Mouse (Mus musculus) ES-E14 (cell line): Measurements from ENCODE around the gene Acbd7. TPM values are rescaled to one million over a fixed set of nuclear protein-coding genes. Genes with fewer than 3 reads are reported as not detected.

Experiments used
- DNase-seq: peaks from one replicate; pipeline ENCODE4 v3.0.0-alpha.2; 2013; ENCODE audit warnings: low read depth, low spot score
- H3K27ac ChIP-seq: 2 replicates; pipeline ENCODE4 v1.5.1; 2012; ENCODE audit warnings: low read depth, mild to moderate bottlenecking, low read length, moderate library complexity, mixed read lengths; ENCODE audit not compliant: poor library complexity, insufficient read depth, severe bottlenecking
- H3K36me3 ChIP-seq: 2 replicates; pipeline ENCODE4 v1.6.1; 2012; ENCODE audit warnings: mild to moderate bottlenecking, low read length, moderate library complexity, mixed read lengths; ENCODE audit not compliant: control insufficient read depth, poor library complexity, insufficient read depth, severe bottlenecking
- H3K4me1 ChIP-seq, 2 experiments: fragments of 150-350 bp in 1 of 2; sonication (generic) in 1 of 2; 2 replicates each; pipeline ENCODE4 v1.6.1; 2012; ENCODE audit warnings: low read length in 2 of 2, mild to moderate bottlenecking in 1 of 2, mixed read lengths in 1 of 2; ENCODE audit not compliant: control insufficient read depth in 2 of 2, insufficient read depth in 2 of 2, poor library complexity in 1 of 2
- H3K4me3 ChIP-seq, 2 experiments: fragments of 150-350 bp in 1 of 2; sonication (generic) in 1 of 2; 2 replicates each; pipeline ENCODE4 v1.5.1; 2012; ENCODE audit warnings: low read length in 2 of 2, low read depth in 1 of 2, mild to moderate bottlenecking in 1 of 2, mixed read lengths in 1 of 2; ENCODE audit not compliant: insufficient read depth in 1 of 2, poor library complexity in 1 of 2, severe bottlenecking in 1 of 2
- H3K9ac ChIP-seq: 2 replicates; pipeline ENCODE4 v1.6.1; 2012; ENCODE audit warnings: low read depth, mild to moderate bottlenecking, low read length, mixed read lengths; ENCODE audit not compliant: poor library complexity, insufficient read depth, severe bottlenecking
- H3K9me3 ChIP-seq: fragments of 150-350 bp; sonication (generic); 2 replicates; pipeline ENCODE4 v1.6.1; 2012; ENCODE audit warnings: low read depth, mild to moderate bottlenecking, low read length; ENCODE audit not compliant: control insufficient read depth, insufficient read depth
- CHD2 ChIP-seq: IDR thresholded peaks from 2 replicates; pipeline ENCODE4 v1.6.1; 2014; ENCODE audit warnings: mild to moderate bottlenecking, low read depth, low read length, inconsistent platforms
- HCFC1 ChIP-seq: IDR thresholded peaks from 2 replicates; pipeline ENCODE4 v1.6.1; 2012; ENCODE audit warnings: low read length, inconsistent platforms, borderline replicate concordance; ENCODE audit not compliant: insufficient read depth
- MAFK ChIP-seq: IDR thresholded peaks from 2 replicates; pipeline ENCODE4 v1.6.1; 2014; ENCODE audit warnings: mild to moderate bottlenecking, low read depth, low read length, inconsistent platforms; ENCODE audit not compliant: insufficient read depth
- ZC3H11A ChIP-seq: IDR thresholded peaks from 2 replicates; pipeline ENCODE4 v1.6.1; 2012; ENCODE audit warnings: low read depth, mild to moderate bottlenecking, inconsistent platforms, low read length, borderline replicate concordance
- ZNF384 ChIP-seq: IDR thresholded peaks from 2 replicates; pipeline ENCODE4 v1.6.1; 2012; ENCODE audit warnings: low read depth, low read length, inconsistent platforms
- in situ Hi-C, 2 experiments: fragments of 600-800 bp; cut with MboI; formaldehyde crosslinking; loops; one replicate each; pipeline ENCODE4 v1.15.1; 2025; ENCODE audit warnings: low sequenced_read_pairs in 2 of 2, inconsistent platforms in 1 of 2; ENCODE audit not compliant: unreplicated experiment in 2 of 2
- total RNA-seq: library from RNA; depleted of rRNA; stranded (reverse); fragments of 300-350 nt; gene quantifications from 2 replicates; pipeline ENCODE4 v1.2.3, GENCODE M21; 2012; rRNA removed

Gene Acbd7
- 2.5 and 3.7 TPM in 2 replicates for total RNA-seq

DNA sequence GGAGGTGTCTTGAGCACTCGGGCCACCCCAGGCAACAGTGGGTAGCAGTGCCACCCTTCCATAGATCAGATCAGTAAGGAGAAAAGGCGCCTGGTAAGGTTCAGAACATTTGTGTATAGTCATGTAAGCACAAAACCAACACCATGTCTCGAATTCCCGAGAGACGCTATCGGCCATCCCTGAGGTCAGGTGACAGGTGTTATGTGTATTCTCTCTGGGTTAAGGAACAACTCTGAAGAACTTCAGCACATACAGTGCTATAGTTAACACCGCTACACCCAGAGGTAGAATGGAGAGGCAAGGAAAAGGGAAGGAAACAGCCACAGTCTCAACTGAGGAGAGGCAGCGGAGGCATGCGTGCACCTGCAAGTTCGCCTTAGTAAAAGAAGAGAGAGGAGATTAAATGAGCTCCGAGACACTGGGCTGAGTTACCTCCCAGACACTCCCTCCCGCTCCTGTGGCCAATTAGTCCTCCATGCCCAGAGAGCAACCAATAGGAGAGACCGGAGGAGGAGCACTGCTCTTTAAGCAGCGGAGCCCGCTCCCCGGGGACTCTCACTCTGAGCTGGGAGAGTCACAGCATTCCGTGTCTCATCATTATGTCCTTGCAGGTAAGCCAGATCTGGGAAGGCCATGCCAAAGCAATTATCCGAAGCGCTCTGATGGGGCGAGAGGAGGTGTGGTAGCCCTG lies at the start of gene Acbd7:
Gene Acbd7, plus strand, starts transcription at position 558 of the 691 bp plus-strand sequence.
- in situ Hi-C loops: no loop called here
- peak within 1 kb of the TSS; percentile 54 to 70 for H3K4me3 ChIP-seq
- H3K36me3 ChIP-seq: 0 out of 2 replicates have a peak, but pooled peaks cover 2% of the 10 kb centered on the region
- H3K9me3 ChIP-seq: no peaks in the 10 kb centered on the region
- peak within 1 kb of the TSS; percentile 76 for H3K9ac ChIP-seq
- TF ChIP-seq CHD2 (no peak), ZC3H11A (no peak), HCFC1 (no peak), ZNF384 (no peak), MAFK (no peak)
- no peak within 1 kb of the TSS for H3K27ac ChIP-seq
- peak; percentile 74 for DNase-seq
- H3K4me1 ChIP-seq: peaks cover 0 to 6% of the 10 kb centered on the region in 2 experiments; a peak in 2 of 4 replicates

DNA sequence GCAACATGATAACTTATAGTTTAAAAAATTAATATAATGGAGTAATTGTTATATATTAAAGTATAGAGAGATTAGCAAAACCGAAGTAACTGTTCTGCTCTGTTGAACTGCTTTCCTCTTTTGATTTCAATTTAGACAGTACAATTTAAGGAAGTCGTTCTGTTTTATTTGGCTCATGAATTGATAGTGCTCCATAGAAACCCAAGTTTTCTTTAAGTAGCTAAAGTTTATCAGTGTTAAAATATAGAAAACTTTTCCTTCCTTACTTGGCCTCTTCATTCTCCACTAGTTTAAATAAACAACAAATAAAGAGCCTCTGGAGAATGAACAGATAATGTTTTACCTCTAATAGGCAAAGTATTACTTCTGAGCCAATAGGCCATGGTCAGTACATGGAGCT lies 49.7 kb upstream of the Acbd7 start:
- TF ChIP-seq ZNF384 (no peak), HCFC1 (no peak), ZC3H11A (no peak), MAFK (no peak), CHD2 (no peak)
- H3K4me1 ChIP-seq: peaks cover 0 to 6% of the 10 kb centered on the region in 2 experiments; a peak in 3 of 4 replicates
- no peak overlapping the region for H3K9ac ChIP-seq
- no peak for DNase-seq
- H3K36me3 ChIP-seq: no peaks in the 10 kb centered on the region; the same call in 1 of the 2 replicates
- in situ Hi-C loops: no loop called here
- H3K27ac ChIP-seq: no peak overlapping the region
- no peak overlapping the region for H3K4me3 ChIP-seq
- H3K9me3 ChIP-seq: no peaks in the 10 kb centered on the region

DNA sequence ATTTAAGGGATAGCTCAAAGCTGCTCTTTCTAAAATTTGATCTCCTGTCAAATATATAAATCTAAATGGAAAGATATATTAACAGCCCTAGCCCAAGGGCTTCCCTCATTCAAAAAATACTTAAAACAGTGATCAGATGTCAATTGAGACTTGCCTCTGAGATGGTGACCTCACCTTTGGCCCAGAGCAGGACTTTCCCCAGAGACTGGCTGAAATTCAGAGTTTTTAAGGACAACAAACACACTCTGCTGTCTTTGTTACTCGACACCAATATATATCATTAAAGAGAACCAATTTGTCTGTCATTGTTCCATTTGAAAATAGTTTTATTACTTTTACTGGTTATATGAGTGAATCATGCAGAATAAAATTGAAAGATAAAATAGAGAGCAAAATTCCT lies 46.4 kb upstream of the Acbd7 start:
- in situ Hi-C loops: no loop called here
- H3K9ac ChIP-seq: no peak overlapping the region
- no peaks in the 10 kb centered on the region for H3K9me3 ChIP-seq
- H3K36me3 ChIP-seq: no peaks in the 10 kb centered on the region; the same call in 1 of the 2 replicates
- no peak overlapping the region for H3K4me3 ChIP-seq
- TF ChIP-seq CHD2 (no peak), MAFK (no peak), ZC3H11A (no peak), ZNF384 (no peak)
- no peaks in the 10 kb centered on the region; a peak in 1 of 4 replicates for H3K4me1 ChIP-seq
- DNase-seq: no peak
- no peak overlapping the region for H3K27ac ChIP-seq

DNA sequence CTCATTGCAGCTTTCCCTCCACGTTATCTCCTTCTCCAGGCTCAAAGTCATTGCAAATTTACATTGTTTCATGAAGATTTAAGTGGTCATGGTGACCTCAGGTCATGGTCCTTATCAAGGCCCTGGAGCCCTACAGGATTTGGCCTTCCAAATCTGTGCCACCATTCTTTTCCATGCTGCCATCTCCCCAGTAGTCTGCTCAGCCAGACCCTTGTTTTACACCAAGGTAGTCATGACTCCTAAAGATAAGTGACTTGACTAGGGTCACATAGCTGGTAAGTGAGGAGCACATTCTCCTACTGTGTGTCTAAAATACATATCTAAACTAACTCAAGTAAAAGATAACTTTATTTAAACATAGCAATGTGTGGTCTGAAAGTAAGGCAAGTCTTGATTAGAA lies 43.8 kb upstream of the Acbd7 start:
- Histone ChIP-seq H3K27ac (no peak overlapping the region), H3K36me3 (no peaks in the 10 kb centered on the region; the same call in 1 of the 2 replicates), H3K9ac (no peak overlapping the region), H3K4me1 (no peaks in the 10 kb centered on the region), H3K9me3 (no peaks in the 10 kb centered on the region), H3K4me3 (no peak overlapping the region)
- in situ Hi-C loops: no loop called here
- TF ChIP-seq MAFK (no peak), CHD2 (no peak), HCFC1 (no peak), ZC3H11A (no peak), ZNF384 (no peak)
- no peak for DNase-seq

DNA sequence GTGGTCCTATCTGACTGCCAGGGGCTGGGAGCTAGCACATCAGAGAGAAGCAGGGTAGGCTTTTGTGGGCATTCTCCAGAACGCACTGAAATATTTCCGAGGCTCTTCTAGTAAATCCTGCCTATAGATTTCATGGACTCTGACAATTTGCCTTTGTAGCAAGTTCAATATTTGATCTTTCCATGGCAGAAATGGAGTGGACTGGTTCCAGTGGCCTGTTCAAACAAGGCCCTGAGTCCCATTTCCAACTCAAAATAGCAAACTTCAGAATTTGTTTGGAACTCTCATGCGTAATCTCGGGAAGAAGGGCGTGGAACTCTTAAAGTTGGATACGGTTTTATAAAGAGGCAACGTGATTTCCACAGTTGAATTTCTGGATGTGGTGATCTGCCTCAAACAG lies 40.1 kb upstream of the Acbd7 start:
- H3K9ac ChIP-seq: no peak overlapping the region
- H3K27ac ChIP-seq: no peak overlapping the region
- no peaks in the 10 kb centered on the region for H3K4me1 ChIP-seq
- no peaks in the 10 kb centered on the region for H3K9me3 ChIP-seq
- no peak for DNase-seq
- TF ChIP-seq CHD2 (no peak), HCFC1 (no peak), MAFK (no peak), ZNF384 (no peak), ZC3H11A (no peak)
- H3K4me3 ChIP-seq: no peak overlapping the region
- in situ Hi-C loops: no loop called here
- H3K36me3 ChIP-seq: no peaks in the 10 kb centered on the region; the same call in 1 of the 2 replicates
